In genomic region chr5:132400556-132400955, GRCm38 (mm10) we compare ENCODE assay signal across 17 mouse cellular contexts.
A peak's percentile ranks its signal among the peaks of the same experiment; 100 is the strongest.
DNase-seq lines count a peak whose midpoint lies in the region; ATAC-seq and TF ChIP-seq lines count a peak whose summit lies in the region.
"Had no signal": no experiment of that assay in that cellular context is flagged by ENCODE, and none has a peak within 500 bp of the region (broad histone marks: within the 10 kb centered on the region; RNA-seq: fewer than 3 reads in every experiment).

No protein-coding gene starts in this region.

- H3K27me3 ChIP-seq in cerebellum, adult 2 months (ENCODE audit: control insufficient read depth, insufficient read depth, low read length): no peaks in the 10 kb centered on the region
- no peaks in the 10 kb centered on the region for H3K27me3 ChIP-seq in forebrain, embryonic 14.5 days (replicated peaks; ENCODE audit: control insufficient read depth, insufficient read depth, low read length)
- H3K27me3 ChIP-seq: limb, embryonic 12.5 days; liver, embryonic 15.5 days; neural tube, embryonic 12.5 days had no signal

- H3K36me3 ChIP-seq in forebrain, embryonic 14.5 days (ENCODE audit: control insufficient read depth, insufficient read depth, low read length): no peaks in the 10 kb centered on the region
- H3K36me3 ChIP-seq: limb, embryonic 12.5 days; liver, embryonic 15.5 days; neural tube, embryonic 12.5 days had no signal

- DNase-seq in gastrocnemius, adult 18-20 months (ENCODE audit: low spot score): peak; percentile 10
- no peak for DNase-seq in gastrocnemius, adult 2 months
- DNase-seq in cerebellum, adult 2 months: peak; percentile 30 to 45
- DNase-seq in cerebellum, postnatal 25 days: peak; percentile 28 to 29
- peak; percentile 53 for DNase-seq in lung, postnatal 25 days (ENCODE audit: low spot score)
- DNase-seq in left cerebral cortex, adult 18-20 months (ENCODE audit: low spot score in 2 of 2): no peak
- DNase-seq in forebrain, embryonic 14.5 days (ENCODE audit: low spot score): no peak
- DNase-seq in left cerebral cortex, adult 8-10 months (ENCODE audit: low spot score in 2 of 2): no peak
- DNase-seq: kidney, adult 11 months; kidney, postnatal 14 days; right cerebral cortex, postnatal 25 days; thymus, postnatal 4 days had no signal

- H3K9ac ChIP-seq in forebrain, embryonic 14.5 days (ENCODE audit: low read length): no peak overlapping the region
- H3K9ac ChIP-seq: hindbrain, embryonic 14.5 days; limb, embryonic 12.5 days; liver, embryonic 15.5 days; neural tube, embryonic 12.5 days had no signal

- H3K9me3 ChIP-seq in forebrain, embryonic 14.5 days (replicated peaks; ENCODE audit: control insufficient read depth, low read length): no peaks in the 10 kb centered on the region
- H3K9me3 ChIP-seq: limb, embryonic 12.5 days; liver, embryonic 15.5 days; neural tube, embryonic 12.5 days had no signal

- intact Hi-C loops in gastrocnemius, adult 2 months (cut with DNase I): no loop called here

- H3K4me2 ChIP-seq in forebrain, embryonic 14.5 days (ENCODE audit: low read length): no peak overlapping the region
- H3K4me2 ChIP-seq: hindbrain, embryonic 14.5 days; limb, embryonic 12.5 days; liver, embryonic 15.5 days; neural tube, embryonic 12.5 days had no signal

- no peak for ATAC-seq in forebrain, embryonic 14.5 days
- ATAC-seq: forebrain, embryonic 16.5 days had no signal

- TF ChIP-seq CTCF in gastrocnemius, adult 2 months (IDR thresholded peaks at IDR 0.05): no peak
- TF ChIP-seq CTCF in cerebellum, adult 2 months (IDR thresholded peaks at IDR 0.05; ENCODE audit: borderline replicate concordance, insufficient read depth, low read depth, low read length): no peak

- no peak for TF ChIP-seq POLR2A in cerebellum, adult 2 months (IDR thresholded peaks at IDR 0.05; ENCODE audit: borderline replicate concordance, insufficient read depth, low read length)

- peaks cover 22% of the 10 kb centered on the region for H3K4me1 ChIP-seq in cerebellum, adult 2 months (ENCODE audit: control insufficient read depth, insufficient read depth, low read length)
- H3K4me1 ChIP-seq in forebrain, embryonic 14.5 days (ENCODE audit: control insufficient read depth, insufficient read depth, low read length): peaks cover 42% of the 10 kb centered on the region

- H3K4me3 ChIP-seq in gastrocnemius, adult 2 months: no peak overlapping the region
- no peak overlapping the region for H3K4me3 ChIP-seq in cerebellum, adult 2 months (replicated peaks; ENCODE audit: insufficient read depth, low read depth, low read length)
- H3K4me3 ChIP-seq in forebrain, embryonic 14.5 days (ENCODE audit: low read depth, low read length): no peak overlapping the region
- H3K4me3 ChIP-seq: limb, embryonic 12.5 days; liver, embryonic 15.5 days; neural tube, embryonic 12.5 days had no signal

- no peak overlapping the region for H3K27ac ChIP-seq in gastrocnemius, adult 2 months
- no peak overlapping the region for H3K27ac ChIP-seq in cerebellum, adult 2 months (ENCODE audit: insufficient read depth, low read length)
- H3K27ac ChIP-seq in forebrain, embryonic 14.5 days (ENCODE audit: low read depth, low read length): no peak overlapping the region
- H3K27ac ChIP-seq: hindbrain, embryonic 14.5 days; limb, embryonic 12.5 days; liver, embryonic 15.5 days; neural tube, embryonic 12.5 days had no signal

- 31% methylated on average over 10 of the region's 10 CpGs for WGBS in cerebellum, adult 2 months
- 74% methylated on average over 10 of the region's 10 CpGs for WGBS in forebrain, embryonic 14.5 days

Comparison
In these comparisons a context has a peak if more than half of its experiments do, and no peak if none do; other contexts are left out.
1. DNase-seq: peak in gastrocnemius, adult 18-20 months (single experiment), cerebellum, adult 2 months (2 of 2), cerebellum, postnatal 25 days (2 of 2) and lung, postnatal 25 days (single experiment); none in gastrocnemius, adult 2 months (single experiment), left cerebral cortex, adult 18-20 months (0 of 2), forebrain, embryonic 14.5 days (single experiment) and left cerebral cortex, adult 8-10 months (0 of 2).